18 mouse cellular contexts compared by ENCODE assay signal in genomic region chr4:71363761-71364160, GRCm38 (mm10).
A peak's percentile ranks its signal among the peaks of the same experiment; 100 is the strongest.
DNase-seq lines count a peak whose midpoint lies in the region; ATAC-seq and TF ChIP-seq lines count a peak whose summit lies in the region.
"Had no signal": no experiment of that assay in that cellular context is flagged by ENCODE, and none has a peak within 500 bp of the region (broad histone marks: within the 10 kb centered on the region; RNA-seq: fewer than 3 reads in every experiment).

No protein-coding gene starts in this region.

- H3K9me3 ChIP-seq in forebrain, postnatal 0 days (ENCODE audit: low read length) = no peaks in the 10 kb centered on the region
- H3K9me3 ChIP-seq in forebrain, embryonic 14.5 days (replicated peaks; ENCODE audit: control insufficient read depth, low read length) = no peaks in the 10 kb centered on the region
- H3K9me3 ChIP-seq in midbrain, postnatal 0 days (ENCODE audit: low read length) = no peaks in the 10 kb centered on the region
- no peaks in the 10 kb centered on the region for H3K9me3 ChIP-seq in midbrain, embryonic 10.5 days (replicated peaks)
- H3K9me3 ChIP-seq: embryonic facial prominence, embryonic 12.5 days; hindbrain, embryonic 15.5 days had no signal

- no peaks in the 10 kb centered on the region for H3K4me1 ChIP-seq in forebrain, postnatal 0 days (ENCODE audit: insufficient read depth)
- H3K4me1 ChIP-seq in forebrain, embryonic 14.5 days (ENCODE audit: control insufficient read depth, insufficient read depth, low read length) = no peaks in the 10 kb centered on the region
- H3K4me1 ChIP-seq in midbrain, postnatal 0 days (ENCODE audit: insufficient read depth, low read length) = no peaks in the 10 kb centered on the region
- H3K4me1 ChIP-seq in midbrain, embryonic 10.5 days = no peaks in the 10 kb centered on the region
- H3K4me1 ChIP-seq: embryonic facial prominence, embryonic 12.5 days; heart, embryonic 12.5 days; hindbrain, embryonic 15.5 days had no signal

- TF ChIP-seq CTCF in forebrain, postnatal 0 days (IDR thresholded peaks at IDR 0.05; ENCODE audit: low read depth) = peak; percentile 10; the same call in 1 of the 2 replicates
- peak; percentile 20; the same call in 1 of the 2 replicates for TF ChIP-seq CTCF in left cerebral cortex, adult 2 months (IDR thresholded peaks at IDR 0.05)
- no peak; the same call in 1 of the 2 replicates for TF ChIP-seq CTCF in midbrain, postnatal 0 days (IDR thresholded peaks at IDR 0.05)

- H3K27ac ChIP-seq in forebrain, postnatal 0 days (ENCODE audit: low read depth, low read length) = no peak overlapping the region
- H3K27ac ChIP-seq in forebrain, embryonic 14.5 days (ENCODE audit: low read depth, low read length) = no peak overlapping the region
- H3K27ac ChIP-seq in left cerebral cortex, adult 2 months = no peak overlapping the region
- no peak overlapping the region for H3K27ac ChIP-seq in midbrain, postnatal 0 days (ENCODE audit: low read depth, low read length)
- no peak overlapping the region for H3K27ac ChIP-seq in midbrain, embryonic 10.5 days (replicated peaks)
- H3K27ac ChIP-seq: embryonic facial prominence, embryonic 12.5 days; hindbrain, embryonic 15.5 days had no signal

- intact Hi-C loops in left cerebral cortex, adult 2 months (cut with DNase I) = no loop called here
- intact Hi-C loops in left cerebral cortex, postnatal 4 days (cut with DNase I) = no loop called here

- ATAC-seq in forebrain, postnatal 0 days = no peak
- ATAC-seq in forebrain, embryonic 14.5 days = no peak
- ATAC-seq in midbrain, postnatal 0 days (ENCODE audit: low FRiP score) = no peak
- ATAC-seq: forebrain, embryonic 16.5 days had no signal

- H3K4me2 ChIP-seq in forebrain, postnatal 0 days (ENCODE audit: low read depth) = no peak overlapping the region
- H3K4me2 ChIP-seq in forebrain, embryonic 14.5 days (ENCODE audit: low read length) = no peak overlapping the region
- H3K4me2 ChIP-seq in midbrain, postnatal 0 days (ENCODE audit: low read depth, low read length, poor library complexity, severe bottlenecking) = no peak overlapping the region
- H3K4me2 ChIP-seq: embryonic facial prominence, embryonic 12.5 days; heart, embryonic 12.5 days; hindbrain, embryonic 15.5 days had no signal

- H3K27me3 ChIP-seq in forebrain, postnatal 0 days (ENCODE audit: insufficient read depth, low read length) = no peaks in the 10 kb centered on the region
- no peaks in the 10 kb centered on the region for H3K27me3 ChIP-seq in forebrain, embryonic 14.5 days (replicated peaks; ENCODE audit: control insufficient read depth, insufficient read depth, low read length)
- H3K27me3 ChIP-seq in midbrain, postnatal 0 days (ENCODE audit: insufficient read depth, low read length) = no peaks in the 10 kb centered on the region
- no peaks in the 10 kb centered on the region for H3K27me3 ChIP-seq in midbrain, embryonic 10.5 days (ENCODE audit: low read depth, poor library complexity, severe bottlenecking)
- H3K27me3 ChIP-seq: CH12.LX; embryonic facial prominence, embryonic 12.5 days; heart, embryonic 12.5 days; hindbrain, embryonic 15.5 days had no signal

- H3K4me3 ChIP-seq in forebrain, postnatal 0 days (ENCODE audit: low read depth, low read length) = no peak overlapping the region
- no peak overlapping the region for H3K4me3 ChIP-seq in forebrain, embryonic 14.5 days (ENCODE audit: low read depth, low read length)
- H3K4me3 ChIP-seq in left cerebral cortex, adult 2 months = no peak overlapping the region
- no peak overlapping the region for H3K4me3 ChIP-seq in midbrain, postnatal 0 days (ENCODE audit: low read depth, low read length)
- H3K4me3 ChIP-seq in midbrain, embryonic 10.5 days = no peak overlapping the region
- H3K4me3 ChIP-seq: embryonic facial prominence, embryonic 12.5 days; heart, embryonic 12.5 days; hindbrain, embryonic 15.5 days had no signal

- no peak for DNase-seq in forebrain, postnatal 0 days
- no peak for DNase-seq in forebrain, embryonic 14.5 days (ENCODE audit: low spot score)
- DNase-seq in left cerebral cortex, adult 2 months (ENCODE audit: extremely low spot score in 1 of 2, low spot score in 2 of 2) = no peak
- no peak for DNase-seq in left cerebral cortex, postnatal 4 days
- peak; percentile 2 for DNase-seq in midbrain, postnatal 0 days (ENCODE audit: low spot score)
- no peak for DNase-seq in midbrain, embryonic 10.5 days (ENCODE audit: low spot score)
- DNase-seq in adrenal gland, adult 2 months = no peak
- no peak for DNase-seq in cerebellum, adult 11-12 months
- DNase-seq: adrenal gland, adult 8-10 months; adrenal gland, postnatal 36 days; cerebellum, adult 18-20 months; cerebellum, postnatal 10 days; gastrocnemius, postnatal 14 days had no signal

- 69% methylated on average over 1 of the region's 1 CpGs for WGBS in forebrain, postnatal 0 days
- WGBS in forebrain, embryonic 14.5 days = 78% methylated on average over 1 of the region's 1 CpGs
- WGBS in midbrain, postnatal 0 days = 74% methylated on average over 1 of the region's 1 CpGs
- 77% methylated on average over 1 of the region's 1 CpGs for WGBS in midbrain, embryonic 10.5 days

- H3K9ac ChIP-seq in forebrain, postnatal 0 days = no peak overlapping the region
- no peak overlapping the region for H3K9ac ChIP-seq in forebrain, embryonic 14.5 days (ENCODE audit: low read length)
- no peak overlapping the region for H3K9ac ChIP-seq in midbrain, postnatal 0 days (replicated peaks; ENCODE audit: low read length, poor library complexity, severe bottlenecking)
- H3K9ac ChIP-seq: embryonic facial prominence, embryonic 12.5 days; heart, embryonic 12.5 days; hindbrain, embryonic 15.5 days had no signal

- H3K36me3 ChIP-seq in forebrain, postnatal 0 days (ENCODE audit: insufficient read depth) = no peaks in the 10 kb centered on the region
- H3K36me3 ChIP-seq in forebrain, embryonic 14.5 days (ENCODE audit: control insufficient read depth, insufficient read depth, low read length) = no peaks in the 10 kb centered on the region
- H3K36me3 ChIP-seq in midbrain, postnatal 0 days (ENCODE audit: insufficient read depth, low read length) = no peaks in the 10 kb centered on the region
- H3K36me3 ChIP-seq in midbrain, embryonic 10.5 days = no peaks in the 10 kb centered on the region
- H3K36me3 ChIP-seq: embryonic facial prominence, embryonic 12.5 days; heart, embryonic 12.5 days; hindbrain, embryonic 15.5 days had no signal
